Mouse (Mus musculus) layer of hippocampus, postnatal 10 days (tissue): ENCODE data around the gene Trim8. TPM values are rescaled to one million over a fixed set of nuclear protein-coding genes. Genes with fewer than 3 reads are reported as not detected.

Experiments
- DNase-seq, 2 experiments: peaks; one replicate each; pipeline ENCODE4 v3.0.0; 2021; ENCODE audit warnings: low spot score in 2 of 2
- total RNA-seq, 2 experiments: library from RNA; stranded (reverse); gene quantifications; 2 replicates each; pipeline ENCODE4 v1.2.3; 2021

Gene Trim8
- total RNA-seq, 2 experiments from 2014 or later, result 108 to 111 TPM

DNA sequence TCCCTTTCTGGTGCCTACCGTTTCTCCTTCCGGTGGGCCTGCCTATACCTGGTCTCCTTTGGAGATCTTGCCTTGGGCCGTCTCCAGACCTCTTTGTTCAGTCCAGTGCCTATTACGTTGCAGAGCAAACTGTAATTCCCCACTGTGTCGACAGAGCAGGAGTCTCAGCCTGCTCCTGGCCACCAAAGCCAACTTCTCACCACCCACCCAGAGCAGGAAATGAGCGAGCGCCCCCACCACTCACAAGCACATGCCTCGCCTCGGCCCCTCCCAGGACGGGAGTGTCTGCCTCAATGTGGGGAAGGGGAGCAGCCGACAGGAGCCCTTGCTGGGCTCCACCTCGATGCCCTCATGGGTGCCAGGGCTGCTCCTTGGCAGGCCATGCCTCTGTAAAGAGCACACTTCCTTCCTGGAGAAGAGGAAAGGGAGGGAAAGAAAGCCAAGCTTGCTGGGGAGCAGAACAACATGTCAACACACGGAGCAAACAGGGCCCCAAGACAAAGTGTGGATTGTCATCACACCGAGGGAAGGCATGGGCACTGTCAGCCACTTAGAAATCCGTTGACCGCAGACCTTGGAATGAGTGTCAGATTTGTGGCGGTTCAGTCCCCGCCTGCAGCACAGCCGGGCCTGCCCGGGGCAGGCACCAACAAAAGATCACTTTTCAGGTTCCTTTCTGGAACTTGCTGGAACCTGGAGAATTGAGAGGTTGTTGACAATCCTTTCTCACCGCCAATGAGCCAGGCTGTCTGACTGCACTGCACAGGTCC lies 22.0 kb upstream of the Trim8 start:
- no peak for DNase-seq

DNA sequence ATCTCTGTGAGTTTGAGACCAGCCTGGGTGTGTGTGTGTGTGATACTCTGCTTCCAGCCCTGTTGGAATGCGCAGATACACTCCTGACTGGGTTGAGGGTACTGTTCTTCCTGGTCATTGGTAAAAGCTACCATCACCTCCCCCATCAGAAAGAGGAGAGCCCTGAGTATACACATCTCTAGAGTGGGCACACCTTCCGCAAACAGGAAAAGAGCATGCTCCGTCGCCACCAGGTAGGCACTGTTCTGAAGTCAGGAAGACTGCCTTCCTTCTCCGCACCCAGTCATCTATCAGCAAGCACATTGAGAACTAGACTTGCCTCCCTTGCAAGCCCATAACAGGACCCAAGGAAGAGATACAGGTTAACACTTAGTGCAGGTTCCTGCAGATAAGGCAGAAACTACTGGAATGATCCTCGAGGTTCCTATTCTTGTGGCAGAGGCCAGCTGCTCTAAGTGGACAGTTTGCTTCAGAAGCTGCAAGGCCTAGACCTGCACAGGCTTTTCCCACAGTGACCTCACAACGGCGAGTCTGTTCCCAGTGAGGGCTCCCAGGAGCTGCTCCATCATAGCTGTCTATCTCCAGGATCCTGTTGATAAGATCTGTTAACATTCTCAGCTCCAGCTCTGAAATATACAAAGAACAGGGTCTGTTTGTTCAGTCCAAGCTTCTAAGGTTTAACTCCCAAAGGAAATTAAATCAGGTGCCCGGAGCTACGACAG lies 20.7 kb upstream of the Trim8 start:
- no peak for DNase-seq

- no peak for DNase-seq
Observed at GRCm38 (mm10) chr19:46481352-46481751, 20.1 kb upstream of the Trim8 start.

GRCm38 (mm10) chr19:46481756-46482155 lies 19.7 kb upstream of the Trim8 start:
- no peak for DNase-seq

- peak in 1 of 2 experiments; percentile 16 for DNase-seq
Observed at GRCm38 (mm10) chr19:46482896-46483516, 18.5 kb upstream of the Trim8 start.

- peak; percentile 70 to 76 for DNase-seq
Observed at GRCm38 (mm10) chr19:46483701-46484328, 17.7 kb upstream of the Trim8 start.

GRCm38 (mm10) chr19:46484518-46484917 lies 17.0 kb upstream of the Trim8 start:
- DNase-seq, result peak; percentile 58 to 64

- no peak for DNase-seq
Observed at GRCm38 (mm10) chr19:46485847-46486246, 15.7 kb upstream of the Trim8 start.

- no peak for DNase-seq
Observed at GRCm38 (mm10) chr19:46486709-46487108, 14.8 kb upstream of the Trim8 start.

DNA sequence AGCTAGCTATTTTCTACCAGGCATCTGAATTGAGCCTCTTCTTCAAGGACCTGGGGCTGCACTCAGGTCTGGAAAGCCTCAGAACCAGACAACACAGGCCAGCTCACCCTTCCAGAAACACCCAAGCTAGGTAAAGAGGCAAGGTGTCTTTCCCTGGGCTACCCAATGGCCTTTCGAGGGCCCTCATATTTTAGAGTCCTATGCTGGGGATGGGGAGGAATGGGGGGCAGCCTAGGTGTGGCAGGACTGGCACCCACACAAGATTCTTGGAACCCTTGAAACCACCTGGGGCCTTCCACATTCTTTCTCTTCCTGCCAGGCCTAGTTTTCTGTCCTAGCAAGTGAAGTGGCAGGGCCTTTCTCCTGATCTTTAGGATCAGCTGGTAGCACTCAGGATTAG lies 12.1 kb upstream of the Trim8 start:
- DNase-seq, result no peak

- no peak for DNase-seq
Observed at GRCm38 (mm10) chr19:46490634-46491033, 10.9 kb upstream of the Trim8 start.

DNA sequence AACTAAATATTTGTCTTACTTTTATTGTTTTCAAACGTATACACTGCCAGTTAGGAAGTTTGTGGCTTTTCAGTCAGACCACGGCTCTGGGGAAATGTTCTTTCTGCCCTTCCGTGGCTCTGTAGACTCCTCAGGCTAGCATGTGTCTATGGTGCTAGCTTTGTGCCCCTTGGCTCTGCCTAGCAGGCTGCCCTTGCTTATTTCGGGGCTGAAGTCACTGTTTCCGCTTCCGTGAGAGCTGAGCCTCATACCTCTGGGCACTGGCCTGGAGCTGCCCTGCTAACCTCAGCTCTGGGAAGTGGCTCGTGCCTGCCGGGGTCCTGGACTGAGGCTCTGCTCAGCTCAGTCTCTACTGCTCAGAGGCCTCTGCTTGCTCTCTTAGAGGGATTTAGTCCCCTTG lies 6.4 kb upstream of the Trim8 start:
- no peak for DNase-seq

- DNase-seq, result no peak
Observed at GRCm38 (mm10) chr19:46497230-46497629, 4.3 kb upstream of the Trim8 start.

GRCm38 (mm10) chr19:46499539-46499835 lies 2.0 kb upstream of the Trim8 start:
- no peak for DNase-seq

- DNase-seq, result peak; percentile 92 to 94
Observed at GRCm38 (mm10) chr19:46499836-46500580, 1.5 kb upstream of the Trim8 start.

DNA sequence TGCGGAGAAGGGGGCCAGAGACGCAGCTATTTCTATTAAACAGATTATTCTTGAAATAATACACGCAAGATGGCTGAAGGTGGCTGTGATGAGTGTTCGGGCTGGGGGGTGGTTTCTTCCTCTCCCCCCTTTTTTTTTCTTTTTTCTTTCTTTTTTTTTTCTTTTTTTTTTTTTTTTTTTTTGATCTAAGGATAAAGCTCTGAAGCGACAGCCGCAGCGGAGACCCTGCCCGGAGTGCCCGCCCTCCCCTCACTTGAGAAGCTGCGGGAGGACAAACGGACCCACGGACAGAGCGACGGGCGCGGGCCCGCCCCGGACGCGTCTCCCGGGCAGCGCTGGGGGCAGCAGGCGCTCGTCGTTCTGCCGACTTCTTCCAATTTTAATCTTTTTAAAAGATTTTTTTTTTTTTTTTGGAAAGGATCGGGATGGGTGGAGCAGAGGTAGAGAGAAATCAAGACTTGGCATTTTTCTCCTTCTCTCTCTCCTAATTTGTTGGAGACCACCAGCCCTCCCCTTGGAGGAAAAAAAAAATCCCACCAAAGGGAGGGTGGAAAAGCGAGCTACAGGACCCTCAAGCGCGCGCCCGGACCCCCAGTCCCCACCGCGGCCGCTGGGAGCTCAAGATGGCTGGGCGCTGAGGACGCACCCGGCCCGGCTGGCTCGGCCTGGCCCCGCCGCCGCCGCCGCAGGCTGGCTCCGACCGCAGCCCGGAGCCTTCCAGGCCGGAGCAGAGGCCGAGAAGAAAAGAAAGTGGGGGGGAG lies 741 bp upstream of the Trim8 start:
- peak in 1 of 2 experiments; percentile 72 for DNase-seq

DNA sequence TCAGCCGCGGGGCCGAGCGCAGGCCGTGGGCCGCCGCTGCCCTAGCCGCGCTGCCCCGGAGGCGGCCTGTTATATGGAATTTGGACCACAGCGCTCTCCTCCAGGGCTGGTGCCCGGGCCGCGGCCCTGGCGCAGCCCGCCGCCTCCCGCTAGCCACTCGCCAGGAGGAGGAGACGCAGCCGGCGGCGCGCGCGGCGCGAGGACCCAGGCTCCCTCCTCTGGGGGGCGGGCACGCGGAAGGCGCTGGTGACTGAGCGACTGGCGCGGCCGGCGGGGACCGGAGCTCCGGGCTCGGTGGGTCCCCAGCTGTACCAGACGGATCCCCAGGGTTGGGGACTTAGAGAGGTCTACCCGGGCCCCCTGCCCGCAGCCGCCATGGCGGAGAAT lies 560 bp downstream of the Trim8 start:
- peak; percentile 75 to 83 for DNase-seq

GRCm38 (mm10) chr19:46502471-46503166 lies 1.1 kb downstream of the Trim8 start:
- peak; percentile 78 to 82 for DNase-seq

GRCm38 (mm10) chr19:46503351-46504084 lies 2.0 kb downstream of the Trim8 start:
- peak in 1 of 2 experiments; percentile 54 for DNase-seq
